Mouse (Mus musculus) embryonic facial prominence, embryonic 13.5 days (tissue): ENCODE measurements at regions not wholly inside any gene's neighbourhood (a gene's known extent, or its start where the extent isn't known, plus 50 kb on each side); places are given as distances from the start of the nearest gene placed in this dataset.
"Not testable (repeated sequence)": the region's sequence is repeated elsewhere in the genome, so short reads cannot be mapped to it uniquely, and the experiment has no call there.

Source experiments
- ATAC-seq: fragments of 200-750 bp; cut with Nextera tagmentation; 2 replicates; pipeline ENCODE4 v1.8.0; 2017; ENCODE audit warnings: low read depth; ENCODE audit not compliant: insufficient number of reproducible peaks, insufficient read depth, low FRiP score, low TSS enrichment
- H3K27ac ChIP-seq: fragments of 300-500 bp; sonication (generic); 2 replicates; pipeline ENCODE4 v1.5.1; 2015; ENCODE audit warnings: moderate library complexity, mild to moderate bottlenecking, inconsistent platforms
- H3K27me3 ChIP-seq: fragments of 300-500 bp; sonication (generic); 2 replicates; pipeline ENCODE4 v1.6.1; 2015; ENCODE audit warnings: mild to moderate bottlenecking, inconsistent platforms
- H3K36me3 ChIP-seq: fragments of 300-500 bp; sonication (generic); 2 replicates; pipeline ENCODE4 v1.6.1; 2015; ENCODE audit warnings: mild to moderate bottlenecking, inconsistent platforms
- H3K4me1 ChIP-seq: fragments of 300-500 bp; sonication (generic); 2 replicates; pipeline ENCODE4 v1.6.1; 2015; ENCODE audit warnings: inconsistent platforms
- H3K4me2 ChIP-seq: fragments of 300-500 bp; sonication (generic); 2 replicates; pipeline ENCODE4 v1.6.1; 2015; ENCODE audit warnings: moderate library complexity, mild to moderate bottlenecking, inconsistent platforms
- H3K4me3 ChIP-seq: fragments of 300-500 bp; sonication (generic); 2 replicates; pipeline ENCODE4 v1.5.1; 2015; ENCODE audit warnings: mild to moderate bottlenecking, inconsistent platforms
- H3K9ac ChIP-seq: fragments of 300-500 bp; sonication (generic); 2 replicates; pipeline ENCODE4 v1.6.1; 2015; ENCODE audit warnings: mild to moderate bottlenecking, inconsistent platforms
- H3K9me3 ChIP-seq: fragments of 300-500 bp; sonication (generic); 2 replicates; pipeline ENCODE4 v1.6.1; 2016; ENCODE audit warnings: inconsistent platforms
- WGBS: fragments of 180-500 bp; shearing (Covaris S2); methylation state at CpG from one replicate; pipeline ENCODE4 v1.1.7; 2015; ENCODE audit warnings: mixed read lengths; 5-methylcytosine and 5-hydroxymethylcytosine counted together

- no peaks in the 10 kb centered on the region for H3K4me1 ChIP-seq
- no peak overlapping the region for H3K9ac ChIP-seq
- no peak overlapping the region for H3K4me2 ChIP-seq
- no peak overlapping the region for H3K27ac ChIP-seq
- no peaks in the 10 kb centered on the region for H3K9me3 ChIP-seq
- H3K4me3 ChIP-seq = no peak overlapping the region
- H3K36me3 ChIP-seq = no peaks in the 10 kb centered on the region
- ATAC-seq = no peak
- 51% methylated on average over 1 of the region's 1 CpGs for WGBS
- no peaks in the 10 kb centered on the region for H3K27me3 ChIP-seq
These were observed 425.5 kb upstream of the Agtr1b start for GRCm38 (mm10) chr3:20792503-20792902.

- H3K4me1 ChIP-seq = no peaks in the 10 kb centered on the region
- no peak overlapping the region for H3K27ac ChIP-seq
- H3K36me3 ChIP-seq = no peaks in the 10 kb centered on the region
- H3K27me3 ChIP-seq = no peaks in the 10 kb centered on the region
- H3K9ac ChIP-seq = no peak overlapping the region
- H3K9me3 ChIP-seq = no peaks in the 10 kb centered on the region
- H3K4me3 ChIP-seq = no peak overlapping the region
- no peak overlapping the region for H3K4me2 ChIP-seq
- ATAC-seq = no peak
These were observed 410.9 kb upstream of the Agtr1b start for GRCm38 (mm10) chr3:20777883-20778282.

DNA sequence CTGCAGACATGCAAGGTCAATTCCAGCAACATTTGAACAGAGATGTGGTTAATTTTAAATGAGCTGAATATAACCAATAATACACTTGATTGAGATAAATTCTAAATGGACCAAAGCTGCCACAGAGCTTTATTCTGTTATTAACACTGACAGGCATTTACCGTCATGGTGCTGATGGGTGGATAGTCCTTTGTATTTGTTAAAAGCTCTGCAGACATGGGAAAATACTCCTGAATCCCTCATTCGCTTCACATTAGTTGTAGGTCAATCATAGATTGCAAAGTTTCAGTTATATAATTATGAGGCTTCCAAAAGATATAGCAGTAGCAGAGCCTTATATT lies 410.0 kb upstream of the Agtr1b start:
- 75% methylated on average over 2 of the region's 2 CpGs for WGBS
- Histone ChIP-seq H3K9ac (no peak overlapping the region), H3K27ac (no peak overlapping the region), H3K27me3 (no peaks in the 10 kb centered on the region), H3K36me3 (no peaks in the 10 kb centered on the region), H3K4me1 (no peaks in the 10 kb centered on the region), H3K4me2 (no peak overlapping the region), H3K9me3 (no peaks in the 10 kb centered on the region), H3K4me3 (no peak overlapping the region)
- ATAC-seq = no peak

- no peaks in the 10 kb centered on the region for H3K9me3 ChIP-seq
- H3K9ac ChIP-seq = no peak overlapping the region
- no peaks in the 10 kb centered on the region for H3K27me3 ChIP-seq
- no peak overlapping the region for H3K4me3 ChIP-seq
- H3K4me2 ChIP-seq = no peak overlapping the region
- WGBS = 52% methylated on average over 4 of the region's 4 CpGs
- H3K4me1 ChIP-seq = no peaks in the 10 kb centered on the region
- no peaks in the 10 kb centered on the region for H3K36me3 ChIP-seq
- H3K27ac ChIP-seq = no peak overlapping the region
- ATAC-seq = no peak
These were observed 409.4 kb upstream of the Agtr1b start for GRCm38 (mm10) chr3:20776128-20776963.

DNA sequence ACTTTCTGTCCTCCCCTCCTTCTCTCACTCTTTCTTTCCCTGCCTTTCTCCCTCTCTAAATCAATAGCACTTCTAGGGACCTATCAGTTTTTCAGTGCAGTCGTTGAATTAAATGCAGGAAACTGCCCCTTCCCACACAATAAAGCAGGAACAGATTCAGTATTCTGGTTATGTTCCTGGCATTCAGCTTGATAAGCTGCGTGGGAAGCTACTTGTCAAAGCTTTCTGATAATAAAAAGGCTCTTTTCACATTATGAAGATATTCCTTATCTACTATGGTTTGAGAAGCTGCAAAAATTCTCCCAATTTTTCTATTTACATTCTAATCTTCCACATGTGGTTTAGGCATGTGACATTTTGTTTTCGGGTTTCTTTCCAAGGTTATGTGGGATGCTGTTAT lies 367.3 kb upstream of the Agtr1b start:
- Histone ChIP-seq H3K9ac (no peak overlapping the region), H3K36me3 (no peaks in the 10 kb centered on the region), H3K27ac (no peak overlapping the region), H3K9me3 (no peaks in the 10 kb centered on the region), H3K4me3 (no peak overlapping the region), H3K4me2 (no peak overlapping the region), H3K27me3 (no peaks in the 10 kb centered on the region), H3K4me1 (0 out of 2 replicates have a peak, but pooled peaks cover 4% of the 10 kb centered on the region)
- WGBS = 57% methylated on average over 3 of the region's 3 CpGs
- ATAC-seq = no peak

GRCm38 (mm10) chr3:20732005-20732404 lies 365.0 kb upstream of the Agtr1b start:
- H3K36me3 ChIP-seq = no peaks in the 10 kb centered on the region
- H3K27me3 ChIP-seq = no peaks in the 10 kb centered on the region
- H3K4me3 ChIP-seq = no peak overlapping the region
- H3K9me3 ChIP-seq = no peaks in the 10 kb centered on the region
- no peak overlapping the region for H3K9ac ChIP-seq
- H3K4me1 ChIP-seq = 0 out of 2 replicates have a peak, but pooled peaks cover 4% of the 10 kb centered on the region
- H3K27ac ChIP-seq = no peak overlapping the region
- no peak overlapping the region for H3K4me2 ChIP-seq
- no peak for ATAC-seq

- Histone ChIP-seq H3K4me3 (no peak overlapping the region), H3K27ac (no peak overlapping the region), H3K4me2 (no peak overlapping the region), H3K27me3 (no peaks in the 10 kb centered on the region), H3K9ac (no peak overlapping the region), H3K4me1 (0 out of 2 replicates have a peak, but pooled peaks cover 4% of the 10 kb centered on the region), H3K36me3 (no peaks in the 10 kb centered on the region), H3K9me3 (no peaks in the 10 kb centered on the region)
- no peak for ATAC-seq
These were observed 363.5 kb upstream of the Agtr1b start for GRCm38 (mm10) chr3:20730481-20730880.

DNA sequence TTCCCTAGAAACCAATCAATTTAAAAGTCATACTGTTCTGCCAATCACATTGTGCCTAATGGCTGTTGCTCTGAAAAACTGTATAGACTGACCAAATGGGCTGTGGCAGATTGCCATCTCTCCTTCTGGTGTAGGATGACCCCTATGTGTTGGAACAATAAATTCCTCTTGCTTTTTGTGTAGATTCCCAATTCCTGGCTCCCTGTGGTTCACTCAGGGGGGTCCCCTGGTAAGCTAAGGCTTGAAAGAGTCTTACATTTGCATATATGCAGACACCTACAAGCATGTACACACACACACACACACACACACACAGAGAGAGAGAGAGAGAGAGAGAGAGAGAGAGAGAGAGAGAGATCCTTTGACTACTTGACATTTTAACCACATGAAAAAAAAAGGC lies 362.8 kb upstream of the Agtr1b start:
- H3K27me3 ChIP-seq, H3K9ac ChIP-seq, H3K27ac ChIP-seq, H3K4me2 ChIP-seq, H3K4me1 ChIP-seq, ATAC-seq, H3K36me3 ChIP-seq, H3K9me3 ChIP-seq, H3K4me3 ChIP-seq: not testable (repeated sequence)

- Histone ChIP-seq H3K9me3 (no peaks in the 10 kb centered on the region), H3K27ac (no peak overlapping the region), H3K27me3 (no peaks in the 10 kb centered on the region), H3K36me3 (no peaks in the 10 kb centered on the region), H3K9ac (no peak overlapping the region), H3K4me1 (no peaks in the 10 kb centered on the region), H3K4me2 (no peak overlapping the region), H3K4me3 (no peak overlapping the region)
- WGBS = 39% methylated on average over 1 of the region's 1 CpGs
- ATAC-seq = no peak
These were observed 347.7 kb upstream of the Agtr1b start for GRCm38 (mm10) chr3:20714671-20715070.

- H3K27me3 ChIP-seq = no peaks in the 10 kb centered on the region
- no peaks in the 10 kb centered on the region for H3K4me1 ChIP-seq
- 23% methylated on average over 2 of the region's 2 CpGs for WGBS
- no peak overlapping the region for H3K4me3 ChIP-seq
- no peak overlapping the region for H3K27ac ChIP-seq
- H3K9ac ChIP-seq = no peak overlapping the region
- H3K36me3 ChIP-seq = no peaks in the 10 kb centered on the region
- H3K9me3 ChIP-seq = no peaks in the 10 kb centered on the region
- H3K4me2 ChIP-seq = no peak overlapping the region
- ATAC-seq = no peak
These were observed 342.7 kb upstream of the Agtr1b start for GRCm38 (mm10) chr3:20709661-20710060.

- no peaks in the 10 kb centered on the region for H3K4me1 ChIP-seq
- H3K27me3 ChIP-seq = no peaks in the 10 kb centered on the region
- 83% methylated on average over 2 of the region's 2 CpGs for WGBS
- no peak overlapping the region for H3K27ac ChIP-seq
- no peaks in the 10 kb centered on the region for H3K9me3 ChIP-seq
- no peaks in the 10 kb centered on the region for H3K36me3 ChIP-seq
- no peak overlapping the region for H3K4me3 ChIP-seq
- H3K4me2 ChIP-seq = no peak overlapping the region
- H3K9ac ChIP-seq = no peak overlapping the region
- ATAC-seq = no peak
These were observed 328.4 kb upstream of the Agtr1b start for GRCm38 (mm10) chr3:20695322-20695859.

DNA sequence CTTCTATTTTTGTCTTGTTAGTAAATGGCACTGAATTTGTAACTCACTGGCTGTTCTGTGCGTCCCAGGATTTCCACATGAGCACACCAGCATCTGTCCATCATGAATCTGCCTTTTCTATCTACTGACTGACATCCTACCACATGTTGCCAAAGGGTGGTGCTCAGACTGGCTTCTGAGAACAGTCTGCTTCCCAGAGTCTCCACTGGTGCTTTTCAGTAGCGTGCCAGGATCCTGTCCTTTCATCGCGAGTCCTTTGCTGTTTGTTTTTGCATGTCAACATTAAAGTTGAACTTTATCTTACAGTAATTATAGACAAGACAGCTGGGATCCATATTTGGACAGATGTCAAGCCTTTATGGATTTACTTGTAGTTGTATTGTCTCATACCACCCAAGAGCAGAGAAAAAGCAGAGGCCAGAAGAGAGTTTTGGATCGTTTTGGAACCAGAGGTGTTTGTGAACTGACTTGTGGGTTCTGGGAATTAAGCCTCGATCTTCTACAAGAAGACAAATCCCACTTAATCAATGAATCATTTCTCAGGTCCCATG lies 314.0 kb upstream of the Agtr1b start:
- no peaks in the 10 kb centered on the region for H3K9me3 ChIP-seq
- no peaks in the 10 kb centered on the region for H3K4me1 ChIP-seq
- no peak for ATAC-seq
- H3K27me3 ChIP-seq = no peaks in the 10 kb centered on the region
- no peak overlapping the region for H3K4me2 ChIP-seq
- no peak overlapping the region for H3K27ac ChIP-seq
- H3K36me3 ChIP-seq = no peaks in the 10 kb centered on the region
- H3K4me3 ChIP-seq = no peak overlapping the region
- H3K9ac ChIP-seq = no peak overlapping the region
- 68% methylated on average over 6 of the region's 6 CpGs for WGBS
